Mouse (Mus musculus): ENCODE measurements around the gene Celf6.
A peak's percentile ranks its signal among the peaks of the same experiment; 100 is the strongest.

Gene Celf6

GRCm38 (mm10) chr9:59577844-59578504 lies at the start of gene Celf6:
Gene Celf6 (plus strand): TSS chr9:59577917.
- peak; percentile 99 for DNase-seq (ENCODE audit: low spot score)

- DNase-seq (ENCODE audit: low spot score), result no peak
Measured at GRCm38 (mm10) chr9:59528274-59528673, 49.4 kb upstream of the Celf6 start.

- no peak for DNase-seq (ENCODE audit: low spot score)
Measured at GRCm38 (mm10) chr9:59531645-59532044, 46.1 kb upstream of the Celf6 start.

GRCm38 (mm10) chr9:59533422-59533821 lies 44.3 kb upstream of the Celf6 start:
- DNase-seq (ENCODE audit: low spot score), result no peak

- DNase-seq (ENCODE audit: low spot score), result no peak
Measured at GRCm38 (mm10) chr9:59533889-59534288, 43.8 kb upstream of the Celf6 start.

- no peak for DNase-seq (ENCODE audit: low spot score)
Measured at GRCm38 (mm10) chr9:59537651-59538050, 40.1 kb upstream of the Celf6 start.

GRCm38 (mm10) chr9:59539441-59540137 lies 38.1 kb upstream of the Celf6 start, which contains the start of the genes Hexa and Tmem202:
Gene Hexa (plus strand): TSS chr9:59539540.
Gene Tmem202 (minus strand): TSS chr9:59539847.
- peak; percentile 94 for DNase-seq (ENCODE audit: low spot score)

- no peak for DNase-seq (ENCODE audit: low spot score)
Measured at GRCm38 (mm10) chr9:59541617-59542016, 36.1 kb upstream of the Celf6 start.

- no peak for DNase-seq (ENCODE audit: low spot score)
Measured at GRCm38 (mm10) chr9:59542766-59543324, 34.9 kb upstream of the Celf6 start.

- no peak for DNase-seq (ENCODE audit: low spot score)
Measured at GRCm38 (mm10) chr9:59544739-59545138, 33.0 kb upstream of the Celf6 start.

GRCm38 (mm10) chr9:59547869-59548268 lies 29.8 kb upstream of the Celf6 start:
- DNase-seq (ENCODE audit: low spot score), result no peak

- no peak for DNase-seq (ENCODE audit: low spot score)
Measured at GRCm38 (mm10) chr9:59548961-59549487, 28.7 kb upstream of the Celf6 start.

GRCm38 (mm10) chr9:59550077-59550476 lies 27.6 kb upstream of the Celf6 start:
- no peak for DNase-seq (ENCODE audit: low spot score)

GRCm38 (mm10) chr9:59551017-59551416 lies 26.7 kb upstream of the Celf6 start:
- DNase-seq (ENCODE audit: low spot score), result no peak

- no peak for DNase-seq (ENCODE audit: low spot score)
Measured at GRCm38 (mm10) chr9:59551620-59552031, 26.1 kb upstream of the Celf6 start.

- no peak for DNase-seq (ENCODE audit: low spot score)
Measured at GRCm38 (mm10) chr9:59552610-59553009, 25.1 kb upstream of the Celf6 start.

- DNase-seq (ENCODE audit: low spot score), result no peak
Measured at GRCm38 (mm10) chr9:59553719-59554118, 24.0 kb upstream of the Celf6 start.

- DNase-seq (ENCODE audit: low spot score), result peak; percentile 78
Measured at GRCm38 (mm10) chr9:59565600-59565999, 12.1 kb upstream of the Celf6 start.

GRCm38 (mm10) chr9:59567111-59567510 lies 10.6 kb upstream of the Celf6 start:
- DNase-seq (ENCODE audit: low spot score), result peak; percentile 80

- DNase-seq (ENCODE audit: low spot score), result no peak
Measured at GRCm38 (mm10) chr9:59571852-59572251, 5.9 kb upstream of the Celf6 start.

GRCm38 (mm10) chr9:59577401-59577800 lies 316 bp upstream of the Celf6 start:
- DNase-seq (ENCODE audit: low spot score), result peak; percentile 3

GRCm38 (mm10) chr9:59578505-59578867 lies 769 bp downstream of the Celf6 start:
- no peak for DNase-seq (ENCODE audit: low spot score)

GRCm38 (mm10) chr9:59584871-59585308 lies 7.2 kb downstream of the Celf6 start:
- DNase-seq (ENCODE audit: low spot score), result peak; percentile 89

Data from embryo, embryonic 10.5 days (tissue).